Mouse (Mus musculus) liver, adult 2 months (tissue): ENCODE measurements around the gene Cep72.

Source experiments
- CTCF ChIP-seq: fragments of 200-500 bp; IDR thresholded peaks from 2 replicates; pipeline ENCODE4 v1.5.1; 2011; ENCODE audit warnings: low read depth, low read length, control low read depth
- POLR2A ChIP-seq: fragments of 200-500 bp; IDR thresholded peaks from 2 replicates; pipeline ENCODE4 v1.6.1; 2011; ENCODE audit warnings: low read length, control low read depth; ENCODE audit not compliant: insufficient read depth; ENCODE audit errors: extremely low read depth

- TF ChIP-seq CTCF = no peak
- TF ChIP-seq POLR2A = no peak
Measured at GRCm38 (mm10) chr13:74039926-74040325, 22.2 kb downstream of the Cep72 start.
